Mouse (Mus musculus) frontal cortex, postnatal 25 days (tissue): ENCODE data around the gene Gm13275.
"Not testable (repeated sequence)": the region's sequence is repeated elsewhere in the genome, so short reads cannot be mapped to it uniquely, and the experiment has no call there.

Source experiments
- DNase-seq, 2 experiments: peaks; one replicate each; pipeline ENCODE4 v3.0.0; 2022; ENCODE audit warnings: low spot score in 2 of 2

Gene Gm13275

GRCm38 (mm10) chr4:88797097-88797496 is 2.8 kb downstream of the Gm13275 start, which contains the start of gene Gm13279:
Gm13279 (plus strand) TSS chr4:88797397.
- not testable (repeated sequence) for DNase-seq

- not testable (repeated sequence) for DNase-seq
Measured at GRCm38 (mm10) chr4:88799365-88799764, 5.1 kb downstream of the Gm13275 start, which contains the start of gene Gm13285. Gm13285 (plus strand) TSS chr4:88799665.

- not testable (repeated sequence) for DNase-seq
Measured at GRCm38 (mm10) chr4:88802954-88803353, 8.7 kb downstream of the Gm13275 start, which contains the start of gene Gm13287. Gm13287 (plus strand) TSS chr4:88803254.

- DNase-seq = not testable (repeated sequence)
Measured at GRCm38 (mm10) chr4:88805231-88805630, 10.9 kb downstream of the Gm13275 start, which contains the start of gene Gm13288. Gm13288 (plus strand) TSS chr4:88805531.

- DNase-seq = not testable (repeated sequence)
Measured at GRCm38 (mm10) chr4:88805761-88806160, 11.5 kb downstream of the Gm13275 start.

- no peak for DNase-seq
Measured at GRCm38 (mm10) chr4:88815928-88816327, 21.6 kb downstream of the Gm13275 start, which contains the start of gene Ifna7. Ifna7 (plus strand) TSS chr4:88816228.

GRCm38 (mm10) chr4:88819659-88820058 is 25.4 kb downstream of the Gm13275 start, which contains the start of gene Ifna11:
Ifna11 (plus strand) TSS chr4:88819959.
- DNase-seq = no peak

GRCm38 (mm10) chr4:88822995-88823394 is 28.7 kb downstream of the Gm13275 start:
- DNase-seq = no peak

- not testable (repeated sequence) for DNase-seq
Measured at GRCm38 (mm10) chr4:88827116-88827515, 32.8 kb downstream of the Gm13275 start, which contains the start of gene Ifna6. Ifna6 (plus strand) TSS chr4:88827416.

GRCm38 (mm10) chr4:88830523-88830922 is 36.2 kb downstream of the Gm13275 start:
- DNase-seq = peak in 1 of 2 experiments; percentile 14

GRCm38 (mm10) chr4:88835225-88835624 is 40.9 kb downstream of the Gm13275 start, which contains the start of gene Ifna5:
Ifna5 (plus strand) TSS chr4:88835525.
- not testable (repeated sequence) for DNase-seq

- DNase-seq = no peak
Measured at GRCm38 (mm10) chr4:88838828-88839227, 44.5 kb downstream of the Gm13275 start.

GRCm38 (mm10) chr4:88840058-88840457 is 45.8 kb downstream of the Gm13275 start:
- DNase-seq = no peak

- DNase-seq = no peak
Measured at GRCm38 (mm10) chr4:88841438-88841911, 47.2 kb downstream of the Gm13275 start, which contains the start of gene Ifna4. Ifna4 (plus strand) TSS chr4:88841861.
